Mouse (Mus musculus): ENCODE measurements around the gene Atp6v0a4. TPM values are rescaled to one million over a fixed set of nuclear protein-coding genes. Genes with fewer than 3 reads are reported as not detected.
A peak's percentile ranks its signal among the peaks of the same experiment; 100 is the strongest.

Atp6v0a4 gene
- 0.18 and 0.23 TPM in 2 replicates for polyA plus RNA-seq (2012; rRNA removed)

DNA sequence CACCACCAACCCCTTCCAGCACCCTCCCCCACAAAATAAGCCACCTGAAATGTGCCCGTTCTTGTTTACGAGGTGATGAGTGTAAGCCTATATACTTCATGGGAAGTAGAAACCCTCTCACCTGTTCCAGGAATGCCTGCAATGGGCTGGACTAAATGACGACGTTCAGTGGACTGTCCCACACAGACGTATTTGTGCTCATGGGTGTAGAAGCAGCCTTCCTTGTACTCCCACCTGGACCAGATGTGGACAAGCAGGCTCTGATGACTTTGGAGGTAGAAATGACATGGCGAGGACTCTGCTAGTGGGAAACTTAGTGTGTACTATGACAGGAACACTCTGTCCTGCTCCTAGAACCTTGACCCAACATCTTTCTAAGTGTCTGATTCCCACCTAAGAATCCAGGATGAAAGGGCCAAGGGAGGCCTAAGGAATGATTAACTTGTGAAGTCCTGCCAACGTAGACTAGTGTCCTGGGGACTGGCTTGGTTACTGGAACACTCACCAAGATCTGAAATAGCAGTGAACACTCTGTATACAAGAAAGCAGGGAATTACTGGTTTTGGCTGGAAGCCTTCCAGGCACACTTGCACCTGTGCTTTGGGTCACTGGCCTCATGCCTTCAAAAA is at the start of gene Atp6v0a4:
TSS of gene Atp6v0a4 (minus strand) at position 380 of the 629 bp plus-strand sequence.
- DNase-seq (ENCODE audit: extremely low spot score in 1 of 2, low spot score in 1 of 2) = no peak

DNA sequence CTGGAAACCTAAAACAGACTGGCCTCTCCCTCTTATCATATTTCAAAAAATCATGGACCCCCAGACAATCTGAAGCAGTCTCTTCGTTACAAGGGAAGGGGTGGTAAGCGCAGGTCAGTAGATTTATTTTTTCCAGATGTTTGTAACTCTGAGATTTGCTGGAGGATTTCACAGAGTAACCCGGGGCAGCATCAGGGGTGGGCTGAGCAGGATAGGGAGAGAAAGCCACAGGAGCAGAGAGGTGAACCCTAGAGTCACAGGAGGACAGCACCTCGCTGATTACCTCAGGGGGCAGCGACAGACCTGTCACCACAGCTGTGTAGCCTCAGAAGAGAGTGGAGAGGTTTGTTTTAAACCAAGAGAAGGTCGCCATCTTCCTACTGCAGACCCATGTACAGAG is 41.0 kb upstream of the Atp6v0a4 start:
- no peak for DNase-seq (ENCODE audit: extremely low spot score in 1 of 2, low spot score in 1 of 2)

DNA sequence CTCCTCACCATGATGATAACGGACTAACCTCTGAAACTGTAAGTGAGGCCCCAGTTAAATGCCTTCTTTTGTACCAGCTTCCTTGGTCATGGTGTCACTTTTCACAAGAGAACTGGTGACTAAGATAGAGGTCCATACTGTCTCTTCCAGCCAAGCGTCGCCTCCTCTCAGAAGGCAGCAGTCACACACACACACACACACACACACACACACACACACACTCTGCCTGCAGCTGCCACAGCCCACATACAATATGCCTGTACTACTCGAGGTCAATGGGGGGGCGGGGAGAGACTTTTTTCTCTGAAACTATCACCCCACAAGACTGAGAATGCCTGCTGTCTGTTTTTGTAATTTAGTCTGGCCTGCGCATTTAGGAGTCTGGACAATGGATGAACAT is 40.3 kb upstream of the Atp6v0a4 start:
- DNase-seq (ENCODE audit: extremely low spot score in 1 of 2, low spot score in 1 of 2) = peak in 1 of 2 experiments; percentile 32

DNA sequence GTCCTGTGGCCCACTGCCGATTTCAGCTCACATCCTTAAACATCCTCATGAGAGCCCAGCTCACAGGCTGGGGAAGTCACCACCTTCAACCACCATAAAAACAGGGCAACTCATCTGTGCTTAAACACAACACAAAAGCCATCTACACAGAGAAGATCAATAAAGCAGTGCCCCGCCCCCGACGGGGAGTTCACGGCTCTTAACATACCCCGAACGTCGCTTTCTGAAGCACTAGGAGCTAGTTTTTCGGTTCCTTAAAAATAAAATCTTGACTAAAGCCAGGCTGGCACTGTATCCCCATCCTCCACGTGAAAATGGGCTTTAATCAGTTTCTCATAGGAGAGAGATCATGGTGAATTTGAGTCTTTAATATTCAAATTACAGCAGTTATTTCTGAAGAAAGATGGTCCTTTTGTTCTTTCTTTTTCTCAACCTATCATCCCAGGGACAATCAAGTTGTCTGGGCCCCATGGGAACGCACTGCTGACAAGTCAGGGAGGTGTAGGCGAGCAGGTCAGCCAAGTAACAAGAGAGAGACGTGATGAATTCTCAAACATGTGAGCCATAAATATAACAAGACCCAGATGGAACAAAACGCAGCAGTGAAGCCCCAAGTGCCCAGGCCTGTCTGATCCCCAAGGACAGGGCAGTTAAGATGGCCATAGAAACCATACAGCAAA is 38.6 kb upstream of the Atp6v0a4 start:
- DNase-seq (ENCODE audit: extremely low spot score in 1 of 2, low spot score in 1 of 2) = no peak

DNA sequence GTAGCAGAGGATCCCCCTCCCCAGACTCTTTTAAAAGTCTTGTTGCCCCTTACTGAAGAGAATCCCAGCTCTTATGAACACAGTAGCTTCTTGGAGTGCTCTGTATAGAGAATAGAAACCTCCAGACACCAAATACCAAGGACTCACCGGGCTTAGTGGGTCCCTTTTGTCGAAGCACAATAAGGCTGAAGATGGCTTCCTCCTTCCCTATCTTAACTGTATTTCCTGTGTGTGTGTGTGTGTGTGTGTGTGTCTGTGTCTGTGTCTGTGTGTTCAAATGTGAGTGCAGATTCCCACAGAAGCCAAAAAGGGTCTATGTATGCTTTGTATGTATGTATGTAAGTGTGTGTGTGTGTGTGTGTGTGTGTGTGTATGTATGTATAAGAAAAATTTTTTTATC is 36.2 kb upstream of the Atp6v0a4 start:
- DNase-seq (ENCODE audit: extremely low spot score in 1 of 2, low spot score in 1 of 2) = no peak

DNA sequence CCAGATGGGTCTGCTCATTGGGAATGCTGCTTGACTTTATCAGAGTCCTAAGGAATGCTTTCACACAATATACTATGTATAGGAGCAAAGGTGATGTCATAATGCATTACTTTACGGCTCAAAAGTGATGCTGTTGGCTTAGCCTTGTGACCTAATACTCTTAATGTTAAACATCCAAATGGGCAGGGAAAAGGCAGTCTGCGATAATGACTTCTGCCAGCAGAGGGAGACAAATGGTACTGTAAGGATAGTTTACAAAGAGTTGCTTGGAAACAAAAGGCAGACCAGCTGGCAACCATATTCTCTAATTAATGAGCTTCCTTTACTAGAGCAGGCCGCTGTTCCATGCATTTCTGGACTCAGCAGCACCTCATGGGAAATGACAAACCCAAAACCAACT is 35.7 kb upstream of the Atp6v0a4 start:
- DNase-seq (ENCODE audit: extremely low spot score in 1 of 2, low spot score in 1 of 2) = peak; percentile 81 to 94

DNA sequence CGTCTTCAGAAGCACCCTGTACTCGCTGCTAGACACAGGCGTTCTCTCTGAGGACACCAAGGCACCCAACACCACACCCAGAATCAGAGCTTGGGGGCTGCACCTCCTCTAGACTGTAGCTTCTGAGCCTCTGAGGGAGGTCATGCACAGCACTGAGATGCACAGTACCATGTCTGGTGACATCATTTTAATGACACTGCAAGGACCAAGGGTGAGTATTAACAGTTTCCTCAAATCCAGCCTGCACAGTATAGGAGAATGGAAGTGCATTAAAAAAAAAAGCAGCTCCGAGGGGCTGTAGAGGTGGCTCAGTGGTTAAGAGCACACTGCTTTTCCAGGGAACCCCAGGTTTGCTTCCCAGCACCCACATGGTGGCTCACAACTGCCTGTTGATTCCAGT is 35.2 kb upstream of the Atp6v0a4 start:
- DNase-seq (ENCODE audit: extremely low spot score in 1 of 2, low spot score in 1 of 2) = no peak

DNA sequence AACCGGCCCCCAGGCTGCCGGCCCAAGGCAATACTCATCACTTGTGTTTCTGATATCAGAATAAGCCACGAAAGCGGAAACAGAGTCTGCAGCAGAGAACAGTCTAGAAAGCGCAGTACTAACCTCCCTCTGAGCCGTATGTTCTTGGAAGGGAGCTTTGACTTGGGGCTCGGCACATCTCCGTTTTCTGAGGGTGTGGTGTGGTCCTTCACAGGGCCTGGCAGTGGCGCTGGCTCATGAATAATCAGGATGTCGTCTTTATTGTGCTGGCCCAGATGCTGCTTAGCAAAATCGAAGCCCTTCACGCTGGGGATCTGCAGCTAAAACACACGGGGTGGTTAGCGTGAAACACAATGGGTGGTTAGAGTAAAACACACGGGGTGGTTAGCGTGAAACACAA is 33.5 kb upstream of the Atp6v0a4 start:
- no peak for DNase-seq (ENCODE audit: extremely low spot score in 1 of 2, low spot score in 1 of 2)

DNA sequence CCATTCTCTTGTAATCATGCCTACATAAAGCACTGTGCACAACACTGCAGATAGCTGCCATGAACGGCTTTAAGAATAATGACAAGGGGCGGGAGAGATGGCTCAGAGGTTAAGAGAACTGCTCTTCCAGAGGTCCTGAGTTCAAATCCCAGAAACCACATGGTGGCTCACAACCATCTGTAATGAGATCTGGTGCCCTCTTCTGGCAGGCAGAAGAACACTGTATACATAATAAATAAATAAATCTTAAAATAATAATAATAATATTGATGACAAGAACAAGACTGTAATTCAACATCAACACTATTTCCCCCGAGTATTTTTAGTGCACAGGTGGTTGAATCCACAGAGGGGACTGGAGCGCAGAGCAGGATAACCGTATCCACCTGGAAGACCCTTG is 31.8 kb upstream of the Atp6v0a4 start:
- DNase-seq (ENCODE audit: extremely low spot score in 1 of 2, low spot score in 1 of 2) = no peak

DNA sequence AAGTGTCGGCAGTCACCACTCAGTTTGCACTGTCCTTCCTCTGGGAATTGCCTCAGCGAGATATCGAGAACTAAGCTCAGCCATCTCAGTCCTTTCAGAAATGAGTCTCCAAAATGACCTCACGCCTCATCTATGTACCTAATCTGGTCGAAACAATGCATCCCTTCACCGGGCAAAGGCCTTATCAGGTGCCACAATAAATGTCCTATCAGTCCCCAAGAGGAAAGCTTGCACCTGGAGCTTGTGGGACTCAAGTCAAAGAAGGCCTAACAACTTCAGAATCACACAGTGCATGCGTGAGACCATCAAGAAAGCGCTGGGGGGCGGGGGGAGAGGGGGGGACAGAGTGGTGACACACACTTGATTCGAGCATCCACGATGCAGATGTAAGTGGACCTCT is 27.9 kb upstream of the Atp6v0a4 start:
- no peak for DNase-seq (ENCODE audit: extremely low spot score in 1 of 2, low spot score in 1 of 2)

DNA sequence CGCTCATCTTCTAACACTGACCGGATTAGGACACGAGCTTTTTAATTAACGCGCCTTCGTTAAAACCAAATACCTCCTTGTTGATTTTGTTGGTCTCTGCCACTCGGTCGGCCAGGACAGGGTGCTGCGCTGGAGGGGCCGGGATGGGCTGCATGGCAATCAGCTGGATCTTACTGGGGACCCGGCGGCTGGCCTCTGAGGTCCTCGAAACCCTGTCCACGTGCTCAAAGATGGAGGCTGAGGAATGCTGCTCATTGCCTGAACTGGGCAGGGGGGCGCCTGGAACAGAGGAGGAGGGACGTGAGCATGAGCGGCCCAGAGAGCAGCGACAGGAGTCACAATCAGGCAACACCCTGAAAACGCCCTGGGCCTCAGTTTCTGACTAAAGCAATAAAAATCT is 25.1 kb upstream of the Atp6v0a4 start:
- no peak for DNase-seq (ENCODE audit: extremely low spot score in 1 of 2, low spot score in 1 of 2)

DNA sequence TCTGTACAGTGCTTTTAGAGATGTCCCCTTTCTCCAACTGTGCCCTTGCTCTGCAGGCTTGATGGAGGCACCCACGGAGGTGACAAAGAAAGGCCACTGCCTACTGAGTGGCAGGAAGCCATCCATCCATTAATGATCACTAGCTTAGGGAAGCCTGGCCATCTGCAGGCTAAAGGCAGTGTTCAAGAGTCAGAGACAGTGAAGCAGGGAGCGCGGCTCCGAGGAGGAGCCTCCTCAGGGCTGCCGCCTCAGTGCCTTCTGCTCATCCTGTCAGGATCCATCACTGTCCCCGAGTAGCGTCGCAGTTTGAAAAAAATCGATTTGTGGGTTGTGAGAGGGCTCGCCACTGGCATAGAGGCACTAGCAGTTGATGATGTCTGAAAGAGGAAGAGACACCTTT is 24.2 kb upstream of the Atp6v0a4 start:
- no peak for DNase-seq (ENCODE audit: extremely low spot score in 1 of 2, low spot score in 1 of 2)

DNA sequence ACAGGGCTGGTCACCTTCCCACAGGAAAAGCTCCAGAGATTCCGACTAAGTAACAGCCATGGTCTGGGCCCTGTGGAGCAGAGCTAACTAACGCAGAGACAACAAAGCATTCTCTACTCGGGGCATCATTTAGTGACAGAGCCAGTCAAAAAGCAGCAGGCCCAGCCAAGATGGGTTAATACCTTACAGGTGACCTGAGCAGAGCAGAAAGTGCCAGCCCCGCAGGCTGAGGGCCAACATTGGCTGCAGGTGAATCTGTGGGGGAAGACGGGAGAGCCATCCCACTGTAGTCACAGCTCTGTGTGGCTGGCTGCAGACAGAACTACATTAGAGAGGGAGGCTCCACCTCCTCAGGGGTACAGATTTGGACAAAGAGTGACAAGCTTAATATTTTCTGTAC is 22.9 kb upstream of the Atp6v0a4 start:
- DNase-seq (ENCODE audit: extremely low spot score in 1 of 2, low spot score in 1 of 2) = no peak

DNA sequence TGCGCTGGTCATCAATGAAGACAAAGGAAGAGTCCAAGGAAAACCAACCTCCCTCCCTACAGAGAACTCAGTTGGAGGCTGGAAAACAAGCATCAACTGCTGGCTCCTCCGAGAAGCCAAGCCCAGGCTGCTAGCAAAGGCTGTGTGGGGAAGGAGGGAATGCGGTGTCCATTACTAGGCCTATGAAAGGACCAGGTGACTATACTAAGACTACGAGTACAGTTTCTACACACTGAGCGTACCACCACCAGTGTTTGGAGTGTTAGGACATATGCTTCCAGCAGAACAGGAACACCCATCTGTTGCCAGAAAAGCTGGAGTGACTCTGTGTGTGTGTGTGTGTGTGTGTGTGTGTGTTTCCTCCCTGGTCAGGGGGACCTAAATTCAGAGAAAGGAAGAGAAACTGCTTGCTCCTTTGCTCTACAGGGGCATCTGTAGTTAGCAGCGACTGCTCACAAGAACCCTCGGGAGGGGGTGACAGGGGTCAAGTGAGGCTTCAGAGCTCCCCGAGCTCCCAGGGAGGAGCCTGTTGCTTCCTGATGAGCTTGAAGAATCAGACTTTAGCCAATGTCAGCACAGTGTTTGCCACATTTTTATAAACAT is 21.2 kb upstream of the Atp6v0a4 start:
- DNase-seq (ENCODE audit: extremely low spot score in 1 of 2, low spot score in 1 of 2) = peak in 1 of 2 experiments; percentile 42

DNA sequence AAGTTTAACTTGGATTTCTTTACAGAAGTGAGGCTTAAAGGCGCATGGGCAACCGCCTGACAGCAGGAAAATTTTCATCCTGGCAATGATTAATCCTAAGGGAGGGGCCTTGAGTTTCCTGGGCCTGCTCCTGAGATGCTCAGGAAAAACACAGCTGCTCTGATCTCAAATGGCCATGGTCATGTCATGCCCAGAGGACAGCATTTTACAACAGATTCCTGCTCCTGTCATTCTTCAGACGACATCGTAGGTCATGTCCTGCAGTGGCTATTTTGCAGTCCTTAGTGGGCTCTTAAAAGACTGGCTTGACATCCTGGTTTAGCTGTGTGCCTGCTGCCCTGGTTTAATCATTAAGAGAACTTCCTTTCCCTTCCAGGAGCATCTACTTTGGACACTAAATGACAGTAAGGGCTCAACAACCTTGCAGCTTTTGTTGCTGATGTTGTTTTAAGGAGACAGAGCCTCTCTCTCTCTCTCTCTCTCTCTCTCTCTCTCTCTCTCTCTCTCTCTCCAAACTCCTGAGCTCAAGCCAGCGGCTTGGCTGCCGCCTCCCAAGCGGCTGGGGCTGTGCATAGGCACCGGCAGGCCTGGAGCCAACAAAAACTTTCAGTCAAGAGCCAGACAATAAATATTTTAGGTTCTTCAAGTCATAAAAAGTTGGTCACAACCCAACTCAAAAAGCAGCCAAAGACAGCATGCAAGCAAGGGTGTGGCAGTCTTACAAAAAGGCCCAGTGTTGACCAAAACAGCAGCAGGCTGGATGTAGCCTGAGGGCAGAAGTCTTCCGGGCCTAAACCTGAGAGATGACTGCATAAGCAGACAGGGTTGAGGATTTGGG is 20.0 kb upstream of the Atp6v0a4 start:
- peak in 1 of 2 experiments; percentile 40 for DNase-seq (ENCODE audit: extremely low spot score in 1 of 2, low spot score in 1 of 2)

DNA sequence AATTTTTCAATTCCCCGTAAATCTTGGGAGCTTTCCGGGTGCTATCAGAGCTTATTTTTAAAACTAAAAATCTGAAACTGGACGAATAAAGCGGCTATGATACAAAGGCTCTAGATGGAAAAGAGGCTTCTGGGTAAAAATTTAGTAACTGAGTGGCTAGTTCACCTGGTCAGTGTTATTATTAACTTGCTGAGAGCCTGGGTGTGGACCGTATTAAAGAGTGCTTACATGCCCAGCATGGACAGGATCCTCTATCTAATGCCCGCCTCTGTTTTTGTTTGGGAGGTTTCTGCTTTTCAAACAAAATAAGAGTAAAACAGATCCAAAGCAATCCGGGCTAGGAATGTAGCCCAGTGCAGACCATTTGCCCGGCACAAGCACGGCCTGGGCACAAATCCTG is 16.0 kb upstream of the Atp6v0a4 start:
- DNase-seq (ENCODE audit: extremely low spot score in 1 of 2, low spot score in 1 of 2) = no peak

DNA sequence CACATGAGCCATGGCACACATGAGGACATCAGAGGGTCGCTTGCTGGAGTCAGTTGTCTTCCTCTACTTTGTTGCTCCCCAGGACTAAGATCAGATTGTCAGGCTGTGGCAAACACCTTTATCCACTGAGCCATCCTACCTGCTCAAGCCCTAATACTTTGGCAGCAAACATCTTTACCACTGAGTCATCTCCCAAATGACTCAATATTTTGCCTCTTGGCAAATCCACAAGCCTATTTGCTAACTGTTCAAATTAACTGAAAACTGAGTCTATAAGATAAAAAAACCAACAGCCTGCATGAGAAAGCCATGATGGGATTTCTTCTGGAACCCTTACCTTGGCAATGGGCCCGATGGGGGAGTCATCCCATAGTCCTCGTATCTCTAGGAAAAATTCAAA is 14.7 kb upstream of the Atp6v0a4 start:
- DNase-seq (ENCODE audit: extremely low spot score in 1 of 2, low spot score in 1 of 2) = peak in 1 of 2 experiments; percentile 45

DNA sequence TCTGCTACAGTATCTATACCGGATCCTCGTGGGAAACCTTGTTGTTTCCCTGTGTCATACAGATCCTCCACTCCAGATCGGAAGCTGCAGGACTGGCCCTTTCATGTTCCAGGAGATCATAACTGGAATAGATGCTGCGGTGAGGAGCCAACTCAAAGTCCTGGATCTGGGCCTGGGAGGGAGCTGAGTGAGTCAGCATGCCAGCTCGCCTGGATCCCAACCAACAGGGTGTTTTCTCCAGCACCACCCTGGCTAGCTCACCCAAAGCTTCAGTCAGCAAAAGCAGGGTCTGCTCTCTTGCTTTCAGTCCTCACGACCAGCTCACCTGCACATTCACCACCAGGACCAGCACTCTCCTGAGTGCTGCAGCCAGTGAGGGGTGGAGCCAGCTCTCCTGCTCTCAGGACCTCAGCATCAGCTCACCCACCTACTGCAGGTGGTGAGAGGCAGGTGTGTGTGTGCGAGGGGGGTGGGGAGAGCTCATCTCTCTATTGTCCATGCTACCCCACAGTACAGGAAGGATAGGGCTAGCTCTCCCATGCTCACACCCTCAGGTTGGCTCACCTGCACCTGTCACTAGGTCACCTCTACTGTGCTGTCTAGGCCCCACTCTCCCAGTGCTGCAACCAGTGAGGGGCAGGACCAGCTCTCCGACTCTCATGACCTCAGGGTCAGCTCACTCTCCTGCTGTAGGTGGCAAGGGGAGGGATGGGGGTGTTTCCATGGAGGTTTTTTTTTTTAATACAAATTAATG is 10.6 kb upstream of the Atp6v0a4 start:
- peak; percentile 38 to 86 for DNase-seq (ENCODE audit: extremely low spot score in 1 of 2, low spot score in 1 of 2)

DNA sequence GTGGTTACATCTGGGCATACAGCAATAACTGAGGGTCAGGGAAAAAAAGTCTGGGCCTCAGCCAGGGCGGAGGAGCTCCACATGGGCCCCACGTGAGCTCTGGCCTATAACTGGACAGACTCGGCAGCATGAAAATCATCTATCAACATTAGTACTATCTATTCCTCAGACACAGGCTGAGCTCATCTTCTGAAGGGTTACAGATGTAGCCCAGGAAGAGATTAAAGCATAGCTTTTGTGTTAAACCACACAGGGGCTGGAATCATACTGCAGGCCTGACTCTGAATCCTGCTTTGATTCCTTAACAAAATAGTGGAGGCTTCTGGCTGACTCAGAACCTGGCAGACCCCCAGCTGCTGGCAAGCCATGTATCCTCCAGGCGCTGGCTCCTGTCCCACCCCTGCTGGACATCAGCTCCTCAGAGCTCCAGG is 7.4 kb upstream of the Atp6v0a4 start:
- DNase-seq (ENCODE audit: extremely low spot score in 1 of 2, low spot score in 1 of 2) = peak in 1 of 2 experiments; percentile 21

DNA sequence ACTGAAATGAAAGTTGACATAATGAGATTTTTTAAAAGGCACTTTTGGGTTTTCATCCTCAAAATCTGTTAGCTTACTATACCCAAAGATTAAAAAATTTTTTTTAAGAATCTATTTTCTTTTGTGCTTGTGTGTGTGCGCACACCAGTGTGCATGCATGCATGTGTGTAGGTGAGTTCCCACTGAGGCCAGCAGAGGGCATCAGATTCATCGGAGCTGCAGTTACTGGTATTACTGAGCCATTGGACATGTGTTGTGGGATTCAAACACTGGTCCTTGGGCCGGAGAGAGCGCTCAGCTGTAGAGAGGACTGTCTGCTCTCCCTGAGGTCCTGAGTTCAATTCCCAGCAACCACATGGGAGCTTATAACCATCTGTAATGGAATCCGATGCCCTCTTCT is 5.5 kb upstream of the Atp6v0a4 start:
- DNase-seq (ENCODE audit: extremely low spot score in 1 of 2, low spot score in 1 of 2) = no peak
